Mouse (Mus musculus) olfactory bulb, adult 2 months (tissue): ENCODE measurements around the gene Mthfd1l.

Experiments used
- CTCF ChIP-seq: fragments of 200-500 bp; IDR thresholded peaks from 2 replicates; pipeline ENCODE4 v1.5.1; 2012; ENCODE audit warnings: low read depth, mild to moderate bottlenecking, low read length, moderate library complexity; ENCODE audit not compliant: insufficient read depth
- POLR2A ChIP-seq: fragments of 200-500 bp; IDR thresholded peaks from 2 replicates; pipeline ENCODE4 v1.6.1; 2012; ENCODE audit warnings: mild to moderate bottlenecking, low read depth, low read length, moderate library complexity; ENCODE audit not compliant: insufficient read depth

DNA sequence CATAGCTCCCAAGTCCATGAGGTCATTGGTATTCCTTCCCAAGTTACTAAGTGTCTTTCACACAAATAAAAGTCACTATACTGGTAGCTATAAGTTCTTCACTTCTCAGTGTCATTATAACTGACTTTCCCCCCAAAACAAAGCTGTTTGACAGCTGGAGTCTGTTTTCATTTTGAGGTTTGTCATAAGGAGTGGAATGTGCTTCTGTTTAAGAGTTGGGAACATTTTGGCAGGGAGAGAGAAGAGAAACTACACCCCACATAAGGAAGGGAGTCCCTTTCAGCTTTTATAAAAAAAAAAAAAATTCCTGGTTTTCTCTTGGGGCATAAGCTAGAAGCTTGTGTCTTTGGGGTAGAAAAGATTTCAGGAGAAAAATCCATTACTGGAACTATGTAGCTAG is 143.7 kb downstream of the Mthfd1l start:
- TF ChIP-seq POLR2A, result no peak
- TF ChIP-seq CTCF, result no peak
